Mouse (Mus musculus) ovary, postnatal 36 days (tissue): ENCODE results near the gene Tas1r1.
A peak's percentile ranks its signal among the peaks of the same experiment; 100 is the strongest.

Source experiments
- DNase-seq: peaks from one replicate; pipeline ENCODE4 v3.0.0; 2022; ENCODE audit warnings: low spot score, mixed read lengths

Gene Tas1r1

GRCm38 (mm10) chr4:151988342-151989109 is 49.8 kb downstream of the Tas1r1 start, which contains the start of gene Thap3:
Gene Thap3 (minus strand): TSS chr4:151988997.
- peak; percentile 85 for DNase-seq

- no peak for DNase-seq
These were observed 50.4 kb downstream of the Tas1r1 start for GRCm38 (mm10) chr4:151988014-151988341.

- DNase-seq: no peak
These were observed 51.7 kb downstream of the Tas1r1 start for GRCm38 (mm10) chr4:151986650-151987049.

GRCm38 (mm10) chr4:151985886-151986285 is 52.5 kb downstream of the Tas1r1 start:
- no peak for DNase-seq

- no peak for DNase-seq
These were observed 54.8 kb downstream of the Tas1r1 start for GRCm38 (mm10) chr4:151983560-151983959.

GRCm38 (mm10) chr4:151983043-151983442 is 55.3 kb downstream of the Tas1r1 start:
- DNase-seq: no peak

GRCm38 (mm10) chr4:151981363-151981762 is 57.0 kb downstream of the Tas1r1 start:
- DNase-seq: peak; percentile 83

GRCm38 (mm10) chr4:151980699-151981098 is 57.7 kb downstream of the Tas1r1 start:
- DNase-seq: no peak
